Mouse (Mus musculus) midbrain, embryonic 14.5 days (tissue): ENCODE results near the gene Scube3. TPM values are rescaled to one million over a fixed set of nuclear protein-coding genes. Genes with fewer than 3 reads are reported as not detected.

Experiments
- polyA plus RNA-seq: library from polyadenylated mRNA; unstranded; fragments of >200 nt; fragmentation: Nextera tagmentation; extraction: Ambion mirVana; gene quantifications from 2 replicates; pipeline ENCODE4 v1.2.1, GENCODE M21; 2014

Scube3 gene
- polyA plus RNA-seq, 1 experiment from 2014 or later: 7.3 TPM

Other genes starting within 250 kb of the Scube3 start
- 63.9 and 69.2 TPM in 2 replicates for gene Anks1, start 232.8 kb upstream of the Scube3 start, polyA plus RNA-seq
- 59.9 and 64.9 TPM in 2 replicates for gene Taf11, start 232.3 kb upstream of the Scube3 start, polyA plus RNA-seq
- gene Tcp11, start 61.5 kb upstream of the Scube3 start, polyA plus RNA-seq: 0.88 and 1.1 TPM in 2 replicates
- 41.8 and 51.9 TPM in 2 replicates for gene Zfp523, start 35.0 kb downstream of the Scube3 start, polyA plus RNA-seq
- gene Def6, start 65.6 kb downstream of the Scube3 start, polyA plus RNA-seq: 3.2 and 3.5 TPM in 2 replicates
- gene Ppard, start 90.6 kb downstream of the Scube3 start, polyA plus RNA-seq: 1.2 and 1.5 TPM in 2 replicates
- gene Fance, start 171.4 kb downstream of the Scube3 start, polyA plus RNA-seq: 19.5 and 24.3 TPM in 2 replicates
- 401 and 423 TPM in 2 replicates for gene Rpl10a, start 186.3 kb downstream of the Scube3 start, polyA plus RNA-seq
- 0.78 and 1.7 TPM in 2 replicates for gene Tead3, start 208.7 kb downstream of the Scube3 start, polyA plus RNA-seq
- gene Tulp1, start 223.1 kb downstream of the Scube3 start, polyA plus RNA-seq: 1.4 and 1.5 TPM in 2 replicates